Mouse (Mus musculus): ENCODE results near the gene Clec9a. TPM values are rescaled to one million over a fixed set of nuclear protein-coding genes. Genes with fewer than 3 reads are reported as not detected.

The Clec9a gene
- 0.06 TPM in 1 of 2 replicates, not detected in the other for polyA plus RNA-seq (2021; fragmentation: Nextera tagmentation)
- long read RNA-seq, experiment 1: 0 reads
- long read RNA-seq, experiment 2: 0 reads

GRCm38 (mm10) chr6:129408562-129408961, at the start of gene Clec9a:
Gene Clec9a, plus strand, starts transcription at chr6:129408862.

GRCm38 (mm10) chr6:129385774-129386173, 22.9 kb upstream of the Clec9a start, which contains the start of gene Clec12b:
Gene Clec12b, minus strand, starts transcription at chr6:129385874.

GRCm38 (mm10) chr6:129396997-129397396, 11.7 kb upstream of the Clec9a start, which contains the start of gene Clec1b:
Gene Clec1b, plus strand, starts transcription at chr6:129397297.

GRCm38 (mm10) chr6:129451411-129452039, 42.9 kb downstream of the Clec9a start, which contains the start of gene Clec1a:
Gene Clec1a, minus strand, starts transcription at chr6:129452000.

Other genes with a start within 250 kb of the Clec9a start
- 0.43 and 0.64 TPM in 2 replicates for gene Clec2d, start 228.2 kb upstream of the Clec9a start, polyA plus RNA-seq (2021; fragmentation: Nextera tagmentation)
- gene Cd69, start 133.4 kb upstream of the Clec9a start, polyA plus RNA-seq (2021; fragmentation: Nextera tagmentation): not detected in 2 replicates
- gene 4922502D21Rik, start 77.1 kb upstream of the Clec9a start, polyA plus RNA-seq (2021; fragmentation: Nextera tagmentation): not detected in 2 replicates
- gene Clec12a, start 66.2 kb upstream of the Clec9a start, polyA plus RNA-seq (2021; fragmentation: Nextera tagmentation): 0.05 and 0.20 TPM in 2 replicates
- 0.10 TPM in 1 of 2 replicates, not detected in the other for gene Clec12b, start 23.0 kb upstream of the Clec9a start, polyA plus RNA-seq (2021; fragmentation: Nextera tagmentation)
- 0.26 and 0.39 TPM in 2 replicates for gene Clec1b, start 11.6 kb upstream of the Clec9a start, polyA plus RNA-seq (2021; fragmentation: Nextera tagmentation)
- gene Clec1a, start 43.1 kb downstream of the Clec9a start, polyA plus RNA-seq (2021; fragmentation: Nextera tagmentation): 1.2 and 1.5 TPM in 2 replicates
- 0.06 TPM in 1 of 2 replicates, not detected in the other for gene Olr1, start 98.3 kb downstream of the Clec9a start, polyA plus RNA-seq (2021; fragmentation: Nextera tagmentation)
- gene Tmem52b, start 103.7 kb downstream of the Clec9a start, polyA plus RNA-seq (2021; fragmentation: Nextera tagmentation): not detected in 2 replicates
- gene Gabarapl1, start 124.3 kb downstream of the Clec9a start, polyA plus RNA-seq (2021; fragmentation: Nextera tagmentation): 426 and 542 TPM in 2 replicates
- not detected in 2 replicates for gene Klre1, start 169.0 kb downstream of the Clec9a start, polyA plus RNA-seq (2021; fragmentation: Nextera tagmentation)
- gene Klrd1, start 182.9 kb downstream of the Clec9a start, polyA plus RNA-seq (2021; fragmentation: Nextera tagmentation): 0.23 TPM in 1 of 2 replicates, not detected in the other
- gene Klrk1, start 215.0 kb downstream of the Clec9a start, polyA plus RNA-seq (2021; fragmentation: Nextera tagmentation): not detected in 2 replicates
- gene Klrc3, start 234.5 kb downstream of the Clec9a start, polyA plus RNA-seq (2021; fragmentation: Nextera tagmentation): not detected in 2 replicates

Measured in layer of hippocampus, adult 6 months (tissue).